Mouse (Mus musculus) brown adipose tissue, adult 24 weeks (tissue): ENCODE data around the gene Zdhhc7. TPM values are rescaled to one million over a fixed set of nuclear protein-coding genes. Genes with fewer than 3 reads are reported as not detected.

ENCODE experiments used
- H3K27ac ChIP-seq: fragments of 200-500 bp; replicated peaks from 2 replicates; pipeline ENCODE4 v1.5.1; 2012; ENCODE audit warnings: low read depth, mild to moderate bottlenecking, low read length
- H3K4me1 ChIP-seq: fragments of 200-500 bp; 2 replicates; pipeline ENCODE4 v1.6.1; 2012; ENCODE audit warnings: low read length, mixed read lengths; ENCODE audit not compliant: control insufficient read depth, insufficient read depth, insufficient read length
- H3K4me3 ChIP-seq: fragments of 200-500 bp; 2 replicates; pipeline ENCODE4 v1.5.1; 2012; ENCODE audit warnings: low read depth, mild to moderate bottlenecking, low read length, moderate library complexity; ENCODE audit not compliant: insufficient read depth
- polyA plus RNA-seq: library from polyadenylated mRNA; stranded (reverse); fragments of >200 nt; gene quantifications from 2 replicates; pipeline ENCODE4 v1.2.4, GENCODE M21; 2012; ENCODE audit not compliant: missing spikeins, insufficient read depth, insufficient read length

The Zdhhc7 gene
- 21.9 TPM in 2 replicates for polyA plus RNA-seq

GRCm38 (mm10) chr8:120101068-120101972 lies at the start of gene Zdhhc7:
Gene Zdhhc7 (minus strand): TSS chr8:120101482.
- Histone ChIP-seq H3K4me1 (peaks cover 26% of the 10 kb centered on the region), H3K27ac (peak within 1 kb of the TSS; percentile 96), H3K4me3 (peak within 1 kb of the TSS; percentile 99)

GRCm38 (mm10) chr8:120150028-120150427 lies 48.7 kb upstream of the Zdhhc7 start:
- Histone ChIP-seq H3K4me1 (no peaks in the 10 kb centered on the region), H3K27ac (no peak overlapping the region), H3K4me3 (no peak overlapping the region)

GRCm38 (mm10) chr8:120146051-120146450 lies 44.8 kb upstream of the Zdhhc7 start:
- Histone ChIP-seq H3K4me3 (no peak overlapping the region), H3K4me1 (no peaks in the 10 kb centered on the region), H3K27ac (no peak overlapping the region)

GRCm38 (mm10) chr8:120144652-120145301 lies 43.5 kb upstream of the Zdhhc7 start:
- Histone ChIP-seq H3K27ac (no peak overlapping the region), H3K4me1 (no peaks in the 10 kb centered on the region), H3K4me3 (no peak overlapping the region)

- Histone ChIP-seq H3K27ac (no peak overlapping the region), H3K4me3 (no peak overlapping the region), H3K4me1 (no peaks in the 10 kb centered on the region)
Observed at GRCm38 (mm10) chr8:120143911-120144651, 42.8 kb upstream of the Zdhhc7 start.

GRCm38 (mm10) chr8:120140769-120141168 lies 39.5 kb upstream of the Zdhhc7 start:
- Histone ChIP-seq H3K4me1 (no peaks in the 10 kb centered on the region), H3K4me3 (no peak overlapping the region), H3K27ac (no peak overlapping the region)

GRCm38 (mm10) chr8:120138958-120139357 lies 37.7 kb upstream of the Zdhhc7 start:
- H3K27ac ChIP-seq: no peak overlapping the region
- H3K4me1 ChIP-seq: no peaks in the 10 kb centered on the region
- H3K4me3 ChIP-seq: no peak overlapping the region

GRCm38 (mm10) chr8:120136618-120137017 lies 35.3 kb upstream of the Zdhhc7 start:
- Histone ChIP-seq H3K4me3 (no peak overlapping the region), H3K27ac (no peak overlapping the region), H3K4me1 (no peaks in the 10 kb centered on the region)

- Histone ChIP-seq H3K27ac (no peak overlapping the region), H3K4me1 (no peaks in the 10 kb centered on the region), H3K4me3 (no peak overlapping the region)
Observed at GRCm38 (mm10) chr8:120135687-120136086, 34.4 kb upstream of the Zdhhc7 start.

GRCm38 (mm10) chr8:120133169-120133568 lies 31.9 kb upstream of the Zdhhc7 start:
- H3K4me3 ChIP-seq: no peak overlapping the region
- no peaks in the 10 kb centered on the region for H3K4me1 ChIP-seq
- H3K27ac ChIP-seq: no peak overlapping the region

GRCm38 (mm10) chr8:120131158-120131557 lies 29.9 kb upstream of the Zdhhc7 start:
- Histone ChIP-seq H3K4me1 (peaks cover 10% of the 10 kb centered on the region), H3K4me3 (no peak overlapping the region), H3K27ac (no peak overlapping the region)

- H3K27ac ChIP-seq: no peak overlapping the region
Observed at GRCm38 (mm10) chr8:120129547-120129946, 28.3 kb upstream of the Zdhhc7 start.

GRCm38 (mm10) chr8:120126357-120127161 lies 25.3 kb upstream of the Zdhhc7 start:
- H3K4me1 ChIP-seq: peaks cover 10% of the 10 kb centered on the region
- no peak overlapping the region; the same call in 1 of the 2 replicates for H3K4me3 ChIP-seq
- H3K27ac ChIP-seq: peak overlapping the region; percentile 72

More at GRCm38 (mm10) chr8:120129547-120129946, 28.3 kb upstream of the Zdhhc7 start:
- H3K4me1 ChIP-seq: peaks cover 10% of the 10 kb centered on the region
- no peak overlapping the region for H3K4me3 ChIP-seq

- peaks cover 10% of the 10 kb centered on the region for H3K4me1 ChIP-seq
- no peak overlapping the region for H3K4me3 ChIP-seq
- H3K27ac ChIP-seq: no peak overlapping the region
Observed at GRCm38 (mm10) chr8:120124836-120125389, 23.6 kb upstream of the Zdhhc7 start.
